Mouse (Mus musculus): Measurements from ENCODE around the gene Dll3. TPM values are rescaled to one million over a fixed set of nuclear protein-coding genes. Genes with fewer than 3 reads are reported as not detected.
A peak's percentile ranks its signal among the peaks of the same experiment; 100 is the strongest.

The Dll3 gene
- polyA plus RNA-seq, 1 experiment: 0.02 TPM

- H3K79me2 ChIP-seq (ENCODE audit: control insufficient read depth, insufficient read depth): peaks cover 18% of the 10 kb centered on the region
- H3ac ChIP-seq (ENCODE audit: control insufficient read depth, insufficient read length): no peak overlapping the region
- H3K27me3 ChIP-seq (ENCODE audit: control insufficient read depth, insufficient read depth, insufficient read length): no peaks in the 10 kb centered on the region
- no peak overlapping the region for H3K4me3 ChIP-seq
- peaks cover 9% of the 10 kb centered on the region for H3K36me3 ChIP-seq (ENCODE audit: control insufficient read depth, insufficient read depth)
- TF ChIP-seq MYOD1 (IDR thresholded peaks at IDR 0.05; ENCODE audit: control insufficient read depth in 1 of 3, insufficient read length in 2 of 3, low read depth in 2 of 3) (no peak), TCF12 (IDR thresholded peaks at IDR 0.05; ENCODE audit: insufficient read depth, poor library complexity, severe bottlenecking) (no peak), REST (IDR thresholded peaks at IDR 0.05; ENCODE audit: insufficient read depth, insufficient read length) (no peak), USF1 (IDR thresholded peaks at IDR 0.05; ENCODE audit: low read depth) (no peak), MYOG (IDR thresholded peaks at IDR 0.05; ENCODE audit: control insufficient read depth in 1 of 3, insufficient read depth in 1 of 3, insufficient read length in 2 of 3, low read depth in 2 of 3) (no peak)
- H3K4me2 ChIP-seq (ENCODE audit: low read depth): no peak overlapping the region
Measured at GRCm38 (mm10) chr7:28347746-28348145, 45.7 kb upstream of the Dll3 start.

DNA sequence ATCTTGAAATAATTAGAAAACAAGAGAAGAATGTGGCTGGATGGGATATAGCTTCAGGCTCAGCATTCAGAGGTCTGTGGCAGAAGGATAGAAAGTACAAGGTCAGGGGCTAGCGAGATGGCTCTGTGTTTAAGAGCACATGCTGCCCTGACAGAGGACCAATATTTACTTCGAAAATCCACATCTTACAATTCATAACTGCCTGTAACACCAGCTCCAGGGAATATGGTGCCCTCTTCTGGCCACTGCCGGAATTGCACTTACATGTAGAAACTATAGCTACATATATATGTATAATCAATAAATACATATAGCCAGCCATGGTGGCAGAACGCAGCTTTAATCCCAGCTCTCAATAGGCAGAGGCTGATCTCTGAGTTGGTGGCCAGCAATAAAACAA, 42.6 kb upstream of the Dll3 start:
- H3K79me2 ChIP-seq (ENCODE audit: control insufficient read depth, insufficient read depth): no peaks in the 10 kb centered on the region
- no peak overlapping the region for H3ac ChIP-seq (ENCODE audit: control insufficient read depth, insufficient read length)
- no peaks in the 10 kb centered on the region for H3K27me3 ChIP-seq (ENCODE audit: control insufficient read depth, insufficient read depth, insufficient read length)
- peak overlapping the region; percentile 55 for H3K4me2 ChIP-seq (ENCODE audit: low read depth)
- H3K36me3 ChIP-seq (ENCODE audit: control insufficient read depth, insufficient read depth): no peaks in the 10 kb centered on the region
- H3K4me3 ChIP-seq: no peak overlapping the region
- no peak for TF ChIP-seq POLR2AphosphoS2 (IDR thresholded peaks at IDR 0.05; ENCODE audit: insufficient read length, low read depth)
- no peak for TF ChIP-seq MYOG (IDR thresholded peaks at IDR 0.05; ENCODE audit: control insufficient read depth in 1 of 3, insufficient read depth in 1 of 3, insufficient read length in 2 of 3, low read depth in 2 of 3)
- TF ChIP-seq TCF12 (IDR thresholded peaks at IDR 0.05; ENCODE audit: insufficient read depth, poor library complexity, severe bottlenecking): no peak
- no peak for TF ChIP-seq MYOD1 (IDR thresholded peaks at IDR 0.05; ENCODE audit: control insufficient read depth in 1 of 3, insufficient read length in 2 of 3, low read depth in 2 of 3)
- no peak for TF ChIP-seq MAX (IDR thresholded peaks at IDR 0.05; ENCODE audit: low read depth)

DNA sequence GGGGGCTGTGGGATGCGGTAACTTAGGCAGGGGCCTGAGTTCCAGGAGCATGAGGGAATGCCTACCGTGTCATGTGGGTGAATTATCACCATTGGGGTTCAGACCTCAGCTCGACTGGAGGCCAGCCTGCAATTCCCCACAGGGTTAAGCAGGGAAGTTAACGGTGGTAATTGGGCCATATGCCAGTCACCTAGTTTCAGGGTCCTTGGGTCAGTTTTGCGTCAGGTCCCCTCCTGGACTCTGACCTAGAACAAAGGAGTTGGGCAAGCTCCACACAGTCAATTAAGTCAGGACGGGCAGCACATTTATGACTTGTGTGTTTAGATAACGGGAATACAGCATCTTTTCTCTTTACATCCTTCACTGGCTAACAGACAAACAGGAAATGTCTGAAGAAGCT, 39.3 kb upstream of the Dll3 start:
- H3K36me3 ChIP-seq (ENCODE audit: control insufficient read depth, insufficient read depth): no peaks in the 10 kb centered on the region
- no peaks in the 10 kb centered on the region for H3K27me3 ChIP-seq (ENCODE audit: control insufficient read depth, insufficient read depth, insufficient read length)
- H3K4me3 ChIP-seq: no peak overlapping the region
- TF ChIP-seq MAX (IDR thresholded peaks at IDR 0.05; ENCODE audit: low read depth) (no peak), E2F4 (IDR thresholded peaks at IDR 0.05; ENCODE audit: insufficient read depth) (no peak), TCF3 (IDR thresholded peaks at IDR 0.05; ENCODE audit: insufficient read length, low read depth) (no peak), CEBPB (IDR thresholded peaks at IDR 0.05; ENCODE audit: insufficient read depth, poor library complexity, severe bottlenecking) (no peak), SRF (IDR thresholded peaks at IDR 0.05; ENCODE audit: control insufficient read depth, insufficient read length, low read depth) (no peak), TCF12 (IDR thresholded peaks at IDR 0.05; ENCODE audit: insufficient read depth, poor library complexity, severe bottlenecking) (no peak), USF1 (IDR thresholded peaks at IDR 0.05; ENCODE audit: low read depth) (no peak), POLR2AphosphoS2 (IDR thresholded peaks at IDR 0.05; ENCODE audit: insufficient read length, low read depth) (no peak), MYOG (IDR thresholded peaks at IDR 0.05; ENCODE audit: control insufficient read depth in 1 of 3, insufficient read depth in 1 of 3, insufficient read length in 2 of 3, low read depth in 2 of 3) (no peak), REST (IDR thresholded peaks at IDR 0.05; ENCODE audit: insufficient read depth, insufficient read length) (no peak)
- H3K4me2 ChIP-seq (ENCODE audit: low read depth): no peak overlapping the region
- no peak overlapping the region for H3ac ChIP-seq (ENCODE audit: control insufficient read depth, insufficient read length)
- peaks cover 21% of the 10 kb centered on the region for H3K79me2 ChIP-seq (ENCODE audit: control insufficient read depth, insufficient read depth)

- no peaks in the 10 kb centered on the region for H3K27me3 ChIP-seq (ENCODE audit: control insufficient read depth, insufficient read depth, insufficient read length)
- H3K4me3 ChIP-seq: peak overlapping the region; percentile 83
- peaks cover 41% of the 10 kb centered on the region for H3K79me2 ChIP-seq (ENCODE audit: control insufficient read depth, insufficient read depth)
- no peaks in the 10 kb centered on the region for H3K36me3 ChIP-seq (ENCODE audit: control insufficient read depth, insufficient read depth)
- peak overlapping the region; percentile 96 for H3K4me2 ChIP-seq (ENCODE audit: low read depth)
- TF ChIP-seq MYOG (IDR thresholded peaks at IDR 0.05; ENCODE audit: control insufficient read depth in 1 of 3, insufficient read depth in 1 of 3, insufficient read length in 2 of 3, low read depth in 2 of 3) (no peak), SRF (IDR thresholded peaks at IDR 0.05; ENCODE audit: control insufficient read depth, insufficient read length, low read depth) (no peak), CEBPB (IDR thresholded peaks at IDR 0.05; ENCODE audit: insufficient read depth, poor library complexity, severe bottlenecking) (no peak)
- peak overlapping the region; percentile 96 for H3ac ChIP-seq (ENCODE audit: control insufficient read depth, insufficient read length)
Measured at GRCm38 (mm10) chr7:28339213-28339917, 37.3 kb upstream of the Dll3 start.

- no peaks in the 10 kb centered on the region for H3K27me3 ChIP-seq (ENCODE audit: control insufficient read depth, insufficient read depth, insufficient read length)
- TF ChIP-seq REST (IDR thresholded peaks at IDR 0.05; ENCODE audit: insufficient read depth, insufficient read length) (no peak), SRF (IDR thresholded peaks at IDR 0.05; ENCODE audit: control insufficient read depth, insufficient read length, low read depth) (no peak), MAX (IDR thresholded peaks at IDR 0.05; ENCODE audit: low read depth) (no peak), MYOD1 (IDR thresholded peaks at IDR 0.05; ENCODE audit: control insufficient read depth in 1 of 3, insufficient read length in 2 of 3, low read depth in 2 of 3) (peak in 2 of 3 experiments; percentile 70 to 83), TCF12 (IDR thresholded peaks at IDR 0.05; ENCODE audit: insufficient read depth, poor library complexity, severe bottlenecking) (no peak), POLR2AphosphoS2 (IDR thresholded peaks at IDR 0.05; ENCODE audit: insufficient read length, low read depth) (peak; percentile 92), MYOG (IDR thresholded peaks at IDR 0.05; ENCODE audit: control insufficient read depth in 1 of 3, insufficient read depth in 1 of 3, insufficient read length in 2 of 3, low read depth in 2 of 3) (peak in 2 of 3 experiments; percentile 77 to 79), POLR2A (IDR thresholded peaks at IDR 0.05; ENCODE audit: insufficient read length, low read depth) (peak; percentile 95), E2F4 (IDR thresholded peaks at IDR 0.05; ENCODE audit: insufficient read depth) (no peak), CEBPB (IDR thresholded peaks at IDR 0.05; ENCODE audit: insufficient read depth, poor library complexity, severe bottlenecking) (no peak), TCF3 (IDR thresholded peaks at IDR 0.05; ENCODE audit: insufficient read length, low read depth) (no peak), USF1 (IDR thresholded peaks at IDR 0.05; ENCODE audit: low read depth) (no peak)
- no peaks in the 10 kb centered on the region for H3K36me3 ChIP-seq (ENCODE audit: control insufficient read depth, insufficient read depth)
- peak within 1 kb of the TSS; percentile 96 for H3ac ChIP-seq (ENCODE audit: control insufficient read depth, insufficient read length)
- H3K4me2 ChIP-seq (ENCODE audit: low read depth): peak within 1 kb of the TSS; percentile 96
- peaks cover 51% of the 10 kb centered on the region for H3K79me2 ChIP-seq (ENCODE audit: control insufficient read depth, insufficient read depth)
- peak within 1 kb of the TSS; percentile 83 for H3K4me3 ChIP-seq
Measured at GRCm38 (mm10) chr7:28338108-28338998, 36.3 kb upstream of the Dll3 start, which contains the start of gene Supt5. Supt5 (minus strand) TSS chr7:28338746.

All from myocyte (in vitro differentiated cells).